Mouse (Mus musculus) MEL (cell line): ENCODE measurements at regions not wholly inside any gene's neighbourhood (a gene's known extent, or its start where the extent isn't known, plus 50 kb on each side); places are given as distances from the start of the nearest gene placed in this dataset.

Experiments used
- DNase-seq: peaks from one replicate; pipeline ENCODE4 v3.0.0; 2011; ENCODE audit warnings: low read depth, low spot score
- H3K27ac ChIP-seq: 2 replicates; pipeline ENCODE4 v1.5.1; 2012; ENCODE audit warnings: low read depth, mild to moderate bottlenecking, control low read depth, low read length, moderate library complexity; ENCODE audit not compliant: control insufficient read depth
- H3K27me3 ChIP-seq, 2 experiments: fragments of 150-350 bp in 1 of 2; sonication (generic) in 1 of 2; 2 replicates each; pipeline ENCODE4 v1.6.1; 2012; ENCODE audit warnings: low read length in 2 of 2, mild to moderate bottlenecking in 2 of 2, improper control_type of control experiment in 1 of 2, moderate library complexity in 1 of 2; ENCODE audit not compliant: insufficient read depth in 2 of 2, control insufficient read depth in 1 of 2
- H3K36me3 ChIP-seq, 2 experiments: 2 replicates each; pipeline ENCODE4 v1.6.1; 2012 to 2014; ENCODE audit warnings: low read length in 2 of 2, improper control_type of control experiment in 1 of 2, inconsistent platforms in 1 of 2, mild to moderate bottlenecking in 1 of 2; ENCODE audit not compliant: insufficient read depth in 2 of 2, control insufficient read depth in 1 of 2
- H3K4me1 ChIP-seq, 2 experiments: fragments of 150-350 bp in 1 of 2; sonication (generic) in 1 of 2; 2 replicates each; pipeline ENCODE4 v1.6.1; 2012; ENCODE audit warnings: low read length in 2 of 2, improper control_type of control experiment in 1 of 2, mild to moderate bottlenecking in 1 of 2; ENCODE audit not compliant: insufficient read depth in 2 of 2, control insufficient read depth in 1 of 2
- H3K4me3 ChIP-seq, 2 experiments: fragments of 150-350 bp in 1 of 2; sonication (generic) in 1 of 2; 2 replicates each; pipeline ENCODE4 v1.5.1; 2012; ENCODE audit warnings: low read depth in 2 of 2, low read length in 2 of 2, mild to moderate bottlenecking in 2 of 2, moderate library complexity in 2 of 2, control low read depth in 1 of 2, improper control_type of control experiment in 1 of 2; ENCODE audit not compliant: control insufficient read depth in 1 of 2, insufficient read depth in 1 of 2
- H3K79me2 ChIP-seq: 2 replicates; pipeline ENCODE4 v1.6.1; 2012; ENCODE audit warnings: mild to moderate bottlenecking, low read length, moderate library complexity; ENCODE audit not compliant: control insufficient read depth, poor library complexity, insufficient read depth
- H3K9ac ChIP-seq: 2 replicates; pipeline ENCODE4 v1.6.1; 2012; ENCODE audit warnings: low read depth, mild to moderate bottlenecking, control low read depth, low read length, moderate library complexity; ENCODE audit not compliant: control insufficient read depth, poor library complexity, severe bottlenecking
- H3K9me3 ChIP-seq: fragments of 150-350 bp; sonication (generic); replicated peaks from 2 replicates; pipeline ENCODE4 v1.6.1; 2012; ENCODE audit warnings: mild to moderate bottlenecking, low read length, improper control_type of control experiment, moderate library complexity; ENCODE audit not compliant: insufficient read depth
- CHD1 ChIP-seq: IDR thresholded peaks from 2 replicates; pipeline ENCODE4 v1.6.1; 2012; ENCODE audit warnings: low read depth, mild to moderate bottlenecking, inconsistent platforms, low read length, improper control_type of control experiment
- CTCF ChIP-seq, 3 experiments: IDR thresholded peaks in 2 of 3; conservative IDR thresholded peaks in 1 of 3; 2 replicates each; pipeline ENCODE4 v1.5.1; 2011 to 2012; ENCODE audit warnings: low read length in 3 of 3, low read depth in 2 of 3, mild to moderate bottlenecking in 2 of 3, improper control_type of control experiment in 1 of 3, inconsistent platforms in 1 of 3, mixed read lengths in 1 of 3, moderate library complexity in 1 of 3; ENCODE audit not compliant: control insufficient read depth in 1 of 3, insufficient read depth in 1 of 3, poor library complexity in 1 of 3, severe bottlenecking in 1 of 3
- ELF1 ChIP-seq: IDR thresholded peaks from 2 replicates; pipeline ENCODE4 v1.6.1; 2014; ENCODE audit warnings: low read depth, mild to moderate bottlenecking, inconsistent platforms, low read length, improper control_type of control experiment, moderate library complexity
- ETS1 ChIP-seq: IDR thresholded peaks from 2 replicates; pipeline ENCODE4 v1.6.1; 2012; ENCODE audit warnings: low read depth, mild to moderate bottlenecking, inconsistent platforms, low read length, improper control_type of control experiment, moderate library complexity
- GABPA ChIP-seq: IDR thresholded peaks from 2 replicates; pipeline ENCODE4 v1.6.1; 2012; ENCODE audit warnings: low read depth, mild to moderate bottlenecking, inconsistent platforms, low read length, improper control_type of control experiment, moderate library complexity
- GATA1 ChIP-seq: IDR thresholded peaks from 2 replicates; pipeline ENCODE4 v1.6.1; 2011; ENCODE audit warnings: low read depth, low read length, improper control_type of control experiment
- MAZ ChIP-seq: IDR thresholded peaks from 2 replicates; pipeline ENCODE4 v1.6.1; 2012; ENCODE audit warnings: low read depth, mild to moderate bottlenecking, inconsistent platforms, low read length, improper control_type of control experiment
- NELFE ChIP-seq: IDR thresholded peaks from 2 replicates; pipeline ENCODE4 v1.6.1; 2011; ENCODE audit warnings: low read depth, low read length, improper control_type of control experiment
- NRF1 ChIP-seq: IDR thresholded peaks from 2 replicates; pipeline ENCODE4 v1.6.1; 2014; ENCODE audit warnings: low read depth, mild to moderate bottlenecking, inconsistent platforms, low read length, improper control_type of control experiment, moderate library complexity; ENCODE audit not compliant: poor library complexity, insufficient read depth, severe bottlenecking
- POLR2A ChIP-seq, 2 experiments: IDR thresholded peaks; 2 replicates each; pipeline ENCODE4 v1.6.1; 2011 to 2012; ENCODE audit warnings: low read length in 2 of 2, mild to moderate bottlenecking in 2 of 2, control low read depth in 1 of 2, improper control_type of control experiment in 1 of 2, low read depth in 1 of 2, moderate library complexity in 1 of 2; ENCODE audit not compliant: control insufficient read depth in 1 of 2, insufficient read depth in 1 of 2, poor library complexity in 1 of 2
- POLR2AphosphoS5 ChIP-seq: IDR thresholded peaks from 2 replicates; pipeline ENCODE4 v1.6.1; 2012; ENCODE audit warnings: low read depth, borderline replicate concordance, mild to moderate bottlenecking, inconsistent platforms, low read length, moderate library complexity, mixed read lengths
- RAD21 ChIP-seq: IDR thresholded peaks from 2 replicates; pipeline ENCODE4 v1.6.1; 2011; ENCODE audit warnings: mild to moderate bottlenecking, low read depth, low read length, improper control_type of control experiment
- SIN3A ChIP-seq: IDR thresholded peaks from 2 replicates; pipeline ENCODE4 v1.6.1; 2012; ENCODE audit warnings: low read length, improper control_type of control experiment, inconsistent platforms
- SMC3 ChIP-seq: IDR thresholded peaks from 2 replicates; pipeline ENCODE4 v1.6.1; 2011; ENCODE audit warnings: low read depth, low read length, improper control_type of control experiment
- TAL1 ChIP-seq: IDR thresholded peaks from 2 replicates; pipeline ENCODE4 v1.6.1; 2012; ENCODE audit warnings: mild to moderate bottlenecking, inconsistent platforms, low read length, moderate library complexity, mixed read lengths
- TCF12 ChIP-seq: IDR thresholded peaks from 2 replicates; pipeline ENCODE4 v1.6.1; 2014; ENCODE audit warnings: low read depth, mild to moderate bottlenecking, inconsistent platforms, low read length, improper control_type of control experiment, moderate library complexity
- UBTF ChIP-seq: IDR thresholded peaks from 2 replicates; pipeline ENCODE4 v1.6.1; 2012; ENCODE audit warnings: low read depth, mild to moderate bottlenecking, inconsistent platforms, low read length, improper control_type of control experiment, moderate library complexity, borderline replicate concordance; ENCODE audit not compliant: insufficient read depth
- USF1 ChIP-seq: IDR thresholded peaks from 2 replicates; pipeline ENCODE4 v1.6.1; 2014; ENCODE audit warnings: low read depth, mild to moderate bottlenecking, inconsistent platforms, low read length, improper control_type of control experiment, moderate library complexity
- ZC3H11A ChIP-seq: IDR thresholded peaks from 2 replicates; pipeline ENCODE4 v1.6.1; 2012; ENCODE audit warnings: low read depth, mild to moderate bottlenecking, inconsistent platforms, low read length, improper control_type of control experiment
- ZKSCAN1 ChIP-seq: IDR thresholded peaks from 2 replicates; pipeline ENCODE4 v1.6.1; 2012; ENCODE audit warnings: low read depth, mild to moderate bottlenecking, inconsistent platforms, low read length, improper control_type of control experiment, moderate library complexity
- ZMIZ1 ChIP-seq: IDR thresholded peaks from 2 replicates; pipeline ENCODE4 v1.6.1; 2012; ENCODE audit warnings: low read depth, mild to moderate bottlenecking, inconsistent platforms, low read length, improper control_type of control experiment, moderate library complexity

- Histone ChIP-seq H3K27me3 (no peaks in the 10 kb centered on the region), H3K9me3 (no peaks in the 10 kb centered on the region), H3K4me3 (no peak overlapping the region), H3K9ac (no peak overlapping the region), H3K27ac (no peak overlapping the region), H3K4me1 (no peaks in the 10 kb centered on the region), H3K79me2 (no peaks in the 10 kb centered on the region), H3K36me3 (no peaks in the 10 kb centered on the region)
- no peak for DNase-seq
- TF ChIP-seq ETS1 (no peak), SMC3 (no peak), NELFE (no peak)
Measured at GRCm38 (mm10) chr19:15080638-15081037, 482.8 kb upstream of the Tle4 start.

- H3K9me3 ChIP-seq = no peaks in the 10 kb centered on the region
- DNase-seq = no peak
- H3K27me3 ChIP-seq = no peaks in the 10 kb centered on the region
- H3K4me3 ChIP-seq = no peak overlapping the region
- no peak overlapping the region for H3K27ac ChIP-seq
- no peaks in the 10 kb centered on the region for H3K79me2 ChIP-seq
- no peaks in the 10 kb centered on the region for H3K36me3 ChIP-seq
- TF ChIP-seq GATA1 (no peak), MAZ (no peak), ZC3H11A (no peak), RAD21 (no peak), UBTF (no peak), SIN3A (no peak)
- no peak overlapping the region for H3K9ac ChIP-seq
- no peaks in the 10 kb centered on the region for H3K4me1 ChIP-seq
Measured at GRCm38 (mm10) chr19:15057801-15058200, 459.9 kb upstream of the Tle4 start.

- DNase-seq = no peak
- Histone ChIP-seq H3K79me2 (no peaks in the 10 kb centered on the region), H3K4me1 (no peaks in the 10 kb centered on the region), H3K27ac (no peak overlapping the region), H3K36me3 (no peaks in the 10 kb centered on the region), H3K27me3 (no peaks in the 10 kb centered on the region), H3K4me3 (no peak overlapping the region), H3K9ac (no peak overlapping the region), H3K9me3 (no peaks in the 10 kb centered on the region)
- TF ChIP-seq CHD1 = no peak
- TF ChIP-seq GATA1 = no peak
- TF ChIP-seq TAL1 = no peak
- no peak for TF ChIP-seq POLR2AphosphoS5
- TF ChIP-seq POLR2A (IDR thresholded peaks at IDR 0.05; ENCODE audit: control insufficient read depth in 1 of 2, insufficient read depth in 1 of 2, low read depth in 1 of 2, low read length in 2 of 2, poor library complexity in 1 of 2) = no peak
- TF ChIP-seq USF1 = no peak
- TF ChIP-seq NRF1 = no peak
- no peak for TF ChIP-seq RAD21
- no peak for TF ChIP-seq ZC3H11A
- TF ChIP-seq ELF1 = no peak
- no peak for TF ChIP-seq SIN3A
- TF ChIP-seq CTCF (IDR thresholded peaks at IDR 0.05 in 2 of 3, conservative IDR thresholded peaks at IDR 0.05 in 1 of 3; ENCODE audit: control insufficient read depth in 1 of 3, insufficient read depth in 1 of 3, low read depth in 2 of 3, low read length in 3 of 3, poor library complexity in 1 of 3, severe bottlenecking in 1 of 3) = no peak
- no peak for TF ChIP-seq ZKSCAN1
- no peak for TF ChIP-seq GABPA
- TF ChIP-seq MAZ = no peak
- TF ChIP-seq TCF12 = no peak
- TF ChIP-seq NELFE = no peak
- no peak for TF ChIP-seq SMC3
- no peak for TF ChIP-seq ZMIZ1
- no peak for TF ChIP-seq ETS1
Measured at GRCm38 (mm10) chr19:15053582-15054141, 455.8 kb upstream of the Tle4 start.
